Mouse (Mus musculus) spleen, adult 10 weeks (tissue): ENCODE results near the gene Nr2e3. TPM values are rescaled to one million over a fixed set of nuclear protein-coding genes. Genes with fewer than 3 reads are reported as not detected.

Experiments used
- polyA plus RNA-seq: library from polyadenylated mRNA; stranded (reverse); fragments of 350-450 nt; fragmentation: Illumina TruSeq; extraction: RNeasy Lipid Tissue Mini Kit (QIAGEN cat#74804); gene quantifications from one replicate; pipeline ENCODE4 v1.2.3, GENCODE M21; 2015; ENCODE audit warnings: low replicate concordance; ENCODE audit not compliant: insufficient read depth

Gene Nr2e3
- not detected for polyA plus RNA-seq

GRCm38 (mm10) chr9:59960559-59960958 lies at the start of gene Nr2e3:
Gene Nr2e3 (minus strand): TSS chr9:59960659.

Other genes with a start within 250 kb of the Nr2e3 start
- 10.3 TPM for gene Senp8, start 209.9 kb downstream of the Nr2e3 start, polyA plus RNA-seq
- gene Myo9a, start 209.8 kb downstream of the Nr2e3 start, polyA plus RNA-seq, result 31.7 TPM